Mouse (Mus musculus) cerebellum, postnatal 10 days (tissue): ENCODE results near the gene Lgals2.
"Not testable (repeated sequence)": the region's sequence is repeated elsewhere in the genome, so short reads cannot be mapped to it uniquely, and the experiment has no call there.

Experiments
- DNase-seq, 2 experiments: peaks; one replicate each; pipeline ENCODE4 v3.0.0; 2021; ENCODE audit warnings: mixed read lengths in 2 of 2

The Lgals2 gene

DNA sequence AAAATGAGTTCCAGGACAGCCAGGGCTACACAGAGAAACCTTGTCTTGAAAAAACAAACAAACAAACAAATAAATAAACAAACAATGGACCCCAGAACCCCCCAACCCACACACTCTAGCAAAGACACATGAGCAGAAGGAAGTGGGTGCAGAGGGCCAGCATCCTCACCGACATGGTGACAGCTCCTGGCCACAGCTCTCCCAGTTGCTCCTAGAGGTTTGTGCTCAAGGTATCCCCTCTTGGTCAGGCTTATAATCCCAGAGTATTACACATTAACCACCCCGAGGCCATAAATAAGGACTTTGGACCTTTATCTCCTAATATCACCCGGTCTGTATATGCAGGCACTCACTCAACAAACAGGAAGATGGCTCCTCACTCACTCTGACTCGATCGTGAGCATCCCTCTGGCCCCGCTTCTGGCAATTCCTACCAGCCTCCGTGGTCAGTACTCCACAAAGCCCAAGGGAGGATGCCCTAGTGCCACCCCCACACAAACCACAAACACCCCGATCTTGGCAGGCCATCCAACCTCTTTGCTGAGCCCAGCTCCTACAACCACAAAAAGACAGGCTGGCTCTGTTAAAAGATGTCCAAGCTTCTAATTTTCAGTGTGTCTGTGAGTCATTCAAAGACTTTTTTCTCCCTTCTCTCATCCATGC lies at the start of gene Lgals2:
Gene Lgals2, minus strand, starts transcription at position 227 of the 663 bp plus-strand sequence.
- peak in 1 of 2 experiments; percentile 23 for DNase-seq

- DNase-seq = peak; percentile 92 to 94
Observed at GRCm38 (mm10) chr15:78903243-78903642, 47.9 kb upstream of the Lgals2 start.

DNA sequence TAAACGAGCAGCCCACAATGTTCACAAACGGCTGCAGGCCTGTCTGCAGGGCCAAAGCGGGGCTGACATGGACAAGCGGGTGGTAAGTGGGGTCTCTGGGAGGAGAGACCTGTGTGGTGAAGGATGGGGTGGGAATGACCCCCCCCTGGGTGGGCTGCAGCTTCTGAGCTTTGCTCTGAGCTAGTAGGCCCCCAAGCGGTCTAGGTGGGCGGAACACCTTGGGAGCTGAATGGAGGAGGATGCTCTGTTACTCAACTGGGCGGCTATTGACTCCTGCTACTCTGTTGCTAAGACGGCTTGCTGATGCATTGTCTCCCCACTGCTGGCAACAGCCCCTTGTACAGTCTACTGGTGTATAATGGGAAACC lies 46.1 kb upstream of the Lgals2 start:
- DNase-seq = no peak

DNA sequence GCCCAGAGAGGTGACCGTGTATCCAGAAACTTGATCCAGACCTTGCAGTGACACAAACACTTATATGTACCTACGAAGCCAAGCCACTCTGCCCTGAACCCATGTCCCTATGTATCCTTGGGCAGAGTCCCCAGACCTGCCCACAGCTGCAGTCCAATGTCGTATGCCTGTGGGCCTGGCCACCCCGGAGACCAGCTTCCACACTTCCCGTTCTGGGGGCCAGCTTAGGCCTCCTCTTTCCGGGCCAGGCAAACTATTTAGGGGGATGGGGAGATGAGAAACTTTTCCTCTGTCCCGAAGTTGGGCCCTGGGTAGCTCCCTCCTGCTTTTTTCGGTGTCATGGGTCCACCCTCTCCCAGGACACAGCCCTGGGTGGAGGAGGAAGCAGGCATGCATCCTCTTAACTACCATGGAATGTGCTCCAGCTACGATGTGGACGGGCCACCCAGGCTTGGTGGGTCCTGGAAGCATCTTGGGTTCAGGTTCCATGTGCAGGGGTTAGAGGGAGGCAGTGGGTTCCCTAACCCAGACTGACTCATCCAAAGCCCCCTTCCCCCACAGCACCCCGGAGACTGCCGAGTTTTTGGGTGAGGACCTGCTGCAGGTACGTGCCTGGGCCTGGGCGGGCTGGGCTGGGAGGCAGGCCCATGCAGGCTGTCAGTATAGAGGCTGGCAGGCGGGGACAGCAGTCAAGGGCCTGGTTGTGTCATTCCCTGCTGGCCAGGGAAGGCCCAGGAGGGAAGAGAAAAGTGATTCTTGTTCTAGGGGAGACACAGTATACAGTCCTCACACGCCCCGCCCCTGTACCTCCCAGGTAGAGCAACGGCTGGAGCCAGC lies 45.5 kb upstream of the Lgals2 start:
- DNase-seq = no peak

DNA sequence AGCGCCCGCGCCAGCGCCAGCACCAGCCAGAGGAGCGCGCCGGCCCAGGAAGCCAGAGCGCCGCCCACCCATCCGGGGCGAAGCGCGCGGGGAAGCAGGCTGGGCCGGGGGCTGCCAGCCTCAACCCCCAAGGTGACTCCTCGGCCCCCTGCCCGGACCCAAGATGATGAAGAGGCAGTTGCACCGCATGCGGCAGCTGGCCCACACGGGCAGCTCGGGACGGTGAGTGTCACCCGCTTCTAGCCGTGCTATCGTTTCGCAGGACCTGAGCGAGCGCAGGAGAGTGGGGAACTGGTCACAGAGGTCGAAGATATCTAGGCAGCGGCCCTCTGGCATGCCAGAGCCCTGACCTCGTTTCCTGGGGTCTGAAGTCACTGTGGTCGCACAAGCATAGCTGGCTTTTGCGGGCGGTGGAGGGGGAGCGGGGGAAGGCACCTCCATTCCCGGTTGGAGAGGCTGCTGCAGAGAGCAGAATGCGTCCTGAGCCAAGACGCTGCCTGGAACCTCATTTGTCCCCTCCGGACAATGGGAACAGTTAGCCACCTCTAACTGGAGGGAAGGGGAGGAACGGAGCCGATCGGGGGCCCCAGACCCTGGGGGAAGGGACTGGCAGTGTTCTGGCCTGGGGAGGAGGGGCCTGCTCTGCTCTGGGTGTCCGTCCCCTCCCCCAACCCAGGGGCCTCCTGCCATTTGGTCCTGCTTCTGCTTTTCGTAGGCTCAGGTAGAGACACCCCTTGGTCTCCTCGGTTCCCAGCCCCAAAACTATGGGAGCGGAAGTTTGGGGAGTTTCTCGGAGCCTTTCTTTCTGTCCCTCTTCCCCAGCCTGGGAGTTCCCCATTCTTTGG lies 44.6 kb upstream of the Lgals2 start, which contains the start of gene Sh3bp1:
Gene Sh3bp1, plus strand, starts transcription at position 29 of the 845 bp plus-strand sequence.
- peak; percentile 62 to 63 for DNase-seq

- DNase-seq = no peak
Observed at GRCm38 (mm10) chr15:78899409-78899739, 44.0 kb upstream of the Lgals2 start, which contains the start of gene Gm49510. Gm49510 (plus strand) TSS chr15:78899667.

GRCm38 (mm10) chr15:78898507-78899001 lies 43.2 kb upstream of the Lgals2 start:
- DNase-seq = no peak

DNA sequence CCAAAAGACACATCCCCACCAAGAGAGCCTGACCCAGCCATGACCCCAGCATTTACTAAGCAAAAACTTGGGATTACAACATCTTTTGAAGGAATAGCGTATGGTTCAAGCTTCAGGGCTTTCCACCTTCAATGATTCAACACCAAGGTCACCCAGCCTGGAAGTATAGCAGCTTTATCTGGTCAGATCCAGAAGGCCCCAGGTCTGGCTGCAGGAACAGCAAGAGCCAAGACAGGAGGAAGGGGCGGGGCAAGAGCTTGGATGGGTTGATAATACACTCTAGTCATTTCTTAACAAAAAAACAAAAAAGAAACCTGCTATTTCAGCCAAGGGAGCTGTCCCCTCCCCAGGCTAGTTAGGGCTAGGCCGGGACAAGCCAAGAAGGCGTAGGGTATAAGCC lies 42.2 kb upstream of the Lgals2 start:
- DNase-seq = no peak

DNA sequence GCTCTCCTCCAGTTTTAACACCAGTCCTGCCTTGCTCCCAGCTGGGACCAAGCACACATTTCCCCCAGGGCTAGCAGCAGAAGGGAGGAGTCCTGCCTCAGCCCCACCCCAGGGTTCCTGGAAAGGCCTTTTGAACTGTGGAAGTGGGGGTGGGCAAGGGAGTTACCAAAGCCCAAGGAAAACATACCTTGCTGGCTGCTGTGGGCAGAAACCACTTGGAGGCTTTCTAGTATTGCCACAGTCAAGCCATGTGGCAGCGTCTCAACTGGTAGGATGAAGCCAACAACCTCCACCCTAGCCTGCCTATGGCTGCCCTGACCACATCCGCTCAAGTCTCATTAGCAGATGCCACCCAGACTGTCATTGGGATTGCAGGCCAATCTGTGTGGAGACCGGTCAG lies 40.8 kb upstream of the Lgals2 start:
- DNase-seq = peak; percentile 46 to 47

DNA sequence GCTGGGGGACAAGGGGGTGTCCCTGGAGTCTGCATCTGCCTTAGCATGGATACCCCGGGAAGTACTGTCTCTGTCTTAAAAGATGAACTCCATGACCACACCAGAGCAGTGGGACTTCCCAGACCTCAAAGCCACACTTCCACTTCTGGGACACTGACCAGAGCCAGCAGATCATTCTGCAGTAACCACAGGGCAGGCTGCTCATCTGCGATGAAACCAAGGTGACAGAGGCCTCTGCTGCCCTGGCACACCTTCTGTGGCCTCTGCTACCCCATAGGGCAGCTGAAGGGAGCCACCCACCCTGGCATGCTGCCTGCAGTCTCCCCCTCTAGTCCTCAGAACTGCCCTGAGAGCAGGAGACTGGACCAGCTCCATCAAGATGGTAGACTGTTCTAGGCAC lies 40.4 kb upstream of the Lgals2 start:
- DNase-seq = peak; percentile 48 to 50

DNA sequence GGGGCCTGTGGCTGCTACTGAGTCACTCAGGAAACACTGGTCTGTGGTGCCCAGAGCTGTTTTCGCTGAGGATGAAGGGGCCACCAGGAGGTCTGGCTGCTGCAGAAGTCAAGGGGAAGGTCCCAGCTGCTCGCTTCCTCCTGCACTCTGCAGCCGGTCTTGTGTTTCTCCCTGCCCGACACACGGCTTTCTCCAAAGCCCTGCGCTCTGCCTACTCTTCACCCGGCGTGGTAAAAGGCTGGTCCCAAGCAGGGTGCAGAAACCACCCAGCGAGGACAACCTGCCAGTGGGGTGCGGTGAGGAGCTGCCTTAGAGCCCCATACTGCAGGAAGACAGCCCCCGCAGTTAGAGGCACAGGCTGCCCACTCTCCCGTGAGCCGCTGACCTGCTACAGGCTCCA lies 39.4 kb upstream of the Lgals2 start:
- DNase-seq = no peak

GRCm38 (mm10) chr15:78892440-78892839 lies 37.1 kb upstream of the Lgals2 start:
- DNase-seq = no peak

GRCm38 (mm10) chr15:78889401-78889853 lies 34.1 kb upstream of the Lgals2 start:
- no peak for DNase-seq

DNA sequence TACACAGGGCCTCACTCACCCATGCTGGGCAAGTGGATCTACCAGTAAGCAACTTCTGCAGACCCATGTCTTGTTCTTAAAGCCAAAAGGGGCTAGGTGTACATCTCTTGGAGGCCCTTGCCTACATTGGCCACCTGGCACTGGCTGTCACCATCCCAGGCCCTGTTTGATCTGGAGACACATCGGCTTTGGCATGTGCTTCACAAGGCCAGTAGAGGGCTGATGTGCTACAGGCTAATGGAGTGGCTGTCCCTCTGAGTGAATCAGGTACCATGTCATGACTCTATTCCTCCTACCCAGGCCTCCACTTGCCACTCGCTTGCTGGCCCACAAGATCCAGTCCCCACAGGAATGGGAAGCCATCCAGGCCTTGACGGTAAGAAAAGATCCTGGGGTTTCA lies 26.5 kb upstream of the Lgals2 start:
- DNase-seq = no peak

DNA sequence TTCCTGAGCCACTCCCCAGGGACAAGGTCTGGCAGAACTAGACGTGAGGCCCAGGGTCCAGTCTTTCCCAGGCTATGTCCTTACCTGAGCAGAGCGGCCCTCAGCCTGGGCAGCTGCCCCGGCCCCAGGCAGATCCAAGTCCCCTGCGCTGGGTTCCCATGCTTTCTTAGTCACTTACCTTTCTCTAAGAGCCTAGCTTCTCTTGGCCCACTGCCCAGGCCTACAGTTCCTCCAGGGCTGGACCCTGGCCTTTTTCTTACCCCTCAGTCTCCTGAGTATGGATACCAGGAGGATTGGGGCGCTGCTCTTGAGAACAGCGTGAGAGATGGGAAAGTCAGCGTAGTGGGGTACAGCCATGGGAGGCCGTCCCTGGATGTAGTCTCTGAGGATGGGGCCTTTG lies 25.1 kb upstream of the Lgals2 start:
- DNase-seq = peak in 1 of 2 experiments; percentile 27

DNA sequence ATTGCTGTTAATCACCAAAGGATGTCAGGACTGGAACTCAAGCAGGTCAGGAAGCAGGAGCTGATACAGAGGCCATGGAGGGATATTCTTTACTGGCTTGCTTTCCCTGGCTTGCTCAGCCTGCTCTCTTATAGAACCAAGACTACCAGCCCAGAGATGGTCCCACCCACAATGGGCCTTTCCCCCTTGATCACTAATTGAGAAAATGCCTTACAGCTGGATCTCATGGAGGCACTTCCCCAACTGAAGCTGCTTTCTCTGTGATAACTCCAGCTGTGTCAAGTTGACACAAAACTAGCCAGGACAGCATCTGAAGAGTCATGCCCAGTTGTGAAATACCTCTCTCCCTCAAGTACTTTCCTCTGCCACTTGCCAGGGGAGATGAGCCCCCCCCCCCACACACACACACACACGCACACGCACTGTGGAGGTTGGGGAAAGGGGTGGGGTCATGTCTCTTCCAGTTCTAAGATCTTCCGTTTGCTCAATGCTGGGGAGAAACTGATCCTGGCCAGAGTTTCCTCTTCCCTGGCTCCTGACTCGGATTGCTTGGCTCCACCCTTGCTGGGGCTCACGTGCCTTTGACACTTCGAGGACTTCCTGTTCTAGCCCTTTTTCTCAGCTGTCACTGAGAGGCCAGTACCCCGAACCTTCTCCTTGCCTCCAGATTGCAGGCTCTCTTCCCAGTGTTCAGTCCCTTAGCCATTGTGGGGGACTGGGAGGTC lies 23.6 kb upstream of the Lgals2 start:
- DNase-seq = not testable (repeated sequence)

DNA sequence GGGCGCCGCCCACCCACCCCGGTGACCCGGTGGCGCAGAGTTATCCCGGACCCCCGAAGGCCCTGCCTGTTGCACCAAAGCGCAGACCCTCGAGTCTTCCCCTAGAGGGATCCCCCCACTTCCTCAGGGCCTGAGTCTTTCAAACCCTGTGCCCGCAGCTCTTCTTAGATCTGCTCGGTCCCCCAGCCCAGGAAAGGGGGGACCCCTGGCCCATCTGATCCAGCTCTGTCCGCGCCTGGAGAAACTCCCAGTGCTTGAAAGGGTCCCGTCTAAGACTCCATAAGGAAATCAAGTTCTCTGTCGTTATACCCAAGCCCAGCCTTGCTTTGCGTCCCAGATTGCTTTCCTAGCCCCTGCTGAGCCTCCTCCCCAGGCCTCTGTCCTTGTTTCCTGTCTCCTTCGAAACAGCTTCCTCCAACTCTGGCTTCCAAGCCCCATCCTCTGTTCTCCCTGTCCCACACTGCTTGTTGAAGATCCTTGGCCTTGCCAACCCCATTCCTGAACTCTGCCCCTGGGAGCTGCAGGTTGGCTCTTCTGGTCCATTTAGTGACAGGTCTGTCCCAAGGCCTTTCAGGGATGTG lies 22.6 kb upstream of the Lgals2 start:
- DNase-seq = no peak

DNA sequence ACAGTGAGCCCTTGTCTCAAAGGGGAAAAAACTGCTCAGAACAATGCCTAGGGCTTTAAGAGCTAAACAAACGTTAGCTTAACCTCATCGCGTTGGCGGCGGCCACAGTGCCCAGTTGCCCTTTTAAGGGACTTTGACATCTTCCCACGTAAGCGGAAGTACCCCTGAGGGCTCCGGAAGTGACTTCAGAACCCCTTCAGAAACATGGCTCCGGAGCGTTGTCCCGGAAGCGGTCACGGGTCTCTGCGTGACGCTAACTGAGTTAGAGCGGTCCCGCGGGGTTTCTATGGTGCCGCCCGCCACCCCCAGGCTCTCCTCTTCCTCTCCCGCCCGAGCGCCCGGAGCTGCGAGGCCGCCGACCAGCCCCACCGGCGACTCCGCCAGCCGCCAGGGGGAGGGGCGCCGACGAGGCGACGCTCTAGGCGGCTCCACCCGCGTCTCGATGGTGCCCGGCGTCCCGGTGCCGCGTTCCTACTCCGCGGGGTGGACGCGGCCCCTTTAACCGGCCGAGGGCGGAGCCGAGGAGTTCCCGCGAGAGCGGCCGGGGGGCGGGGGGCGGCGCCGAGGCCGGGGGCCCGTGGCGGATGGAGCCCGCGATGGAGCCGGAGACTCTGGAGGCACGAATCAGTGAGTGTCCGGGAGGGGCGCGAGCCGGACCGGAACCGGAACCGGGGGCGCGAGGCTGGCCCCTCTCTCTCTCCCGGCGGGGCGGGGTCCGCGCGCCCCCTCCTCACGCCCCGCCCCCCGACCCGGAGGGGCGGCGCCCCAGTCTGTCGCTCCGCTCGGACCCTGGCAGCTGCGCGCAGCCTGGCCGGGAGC lies 21.9 kb upstream of the Lgals2 start, which contains the start of gene Gga1:
Gene Gga1, plus strand, starts transcription at position 200 of the 819 bp plus-strand sequence.
- peak; percentile 97 to 99 for DNase-seq

GRCm38 (mm10) chr15:78876258-78876696 lies 20.9 kb upstream of the Lgals2 start:
- peak; percentile 95 for DNase-seq

GRCm38 (mm10) chr15:78875537-78875936 lies 20.2 kb upstream of the Lgals2 start:
- no peak for DNase-seq

- DNase-seq = no peak
Observed at GRCm38 (mm10) chr15:78874989-78875388, 19.7 kb upstream of the Lgals2 start.
